Mouse (Mus musculus): Measurements from ENCODE around the gene Rhob.
"Not testable (repeated sequence)": the region's sequence is repeated elsewhere in the genome, so short reads cannot be mapped to it uniquely, and the experiment has no call there.

The Rhob gene

DNA sequence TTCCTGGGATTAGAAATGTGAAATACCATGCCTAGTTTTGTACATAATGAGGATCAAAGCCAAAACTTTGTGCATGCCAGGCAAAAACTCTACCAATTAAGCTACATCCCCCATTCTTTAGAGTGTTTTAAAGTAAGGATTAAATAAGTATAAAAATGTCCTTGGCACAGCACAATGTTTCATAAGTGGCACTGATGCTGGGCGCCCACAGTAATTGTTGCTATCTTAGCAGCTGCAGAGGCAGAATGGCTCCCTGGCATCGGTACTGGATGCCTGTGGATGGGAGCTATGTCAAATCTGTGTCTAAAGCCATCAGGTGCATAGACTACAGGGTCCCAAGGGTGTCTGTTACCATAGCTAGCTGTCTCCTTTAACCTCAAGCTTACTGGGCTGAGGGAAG is 28.8 kb downstream of the Rhob start:
- no peak for DNase-seq

DNA sequence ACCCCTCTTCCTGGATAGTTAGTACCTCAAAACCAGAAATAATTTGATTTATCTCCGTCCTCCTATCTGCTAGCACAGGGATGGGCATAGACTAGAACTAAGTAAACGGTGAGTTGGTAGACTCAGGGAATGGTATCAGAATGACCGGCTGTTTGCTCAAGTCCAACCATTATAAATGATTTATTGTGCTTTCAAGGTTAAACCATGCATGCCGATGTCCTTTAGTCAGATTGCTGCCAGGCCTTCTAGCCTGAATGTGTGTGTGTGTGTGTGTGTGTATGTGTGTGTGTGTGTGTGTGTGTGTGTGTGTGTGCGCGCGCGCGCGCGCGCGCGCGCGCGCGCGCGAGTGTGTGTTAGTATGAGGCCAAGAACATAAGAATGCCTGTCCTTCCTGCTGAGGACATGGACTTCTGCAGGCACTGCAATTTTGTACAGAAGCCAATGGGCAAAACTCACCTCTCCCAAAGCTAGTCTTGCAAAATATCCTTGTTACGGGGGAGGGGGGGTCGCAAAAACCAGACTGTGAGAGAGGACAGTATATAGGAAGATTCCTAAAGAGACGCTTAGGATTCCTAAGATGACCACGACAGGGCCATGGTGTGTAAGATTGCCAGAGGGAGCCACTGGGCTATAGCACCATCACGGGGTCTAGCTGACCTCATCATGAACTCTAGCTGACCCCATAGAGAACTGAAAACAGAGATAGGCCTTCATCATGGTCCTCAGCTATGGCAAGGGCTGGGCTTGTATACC is 29.9 kb downstream of the Rhob start:
- no peak for DNase-seq

GRCm38 (mm10) chr12:8468221-8468865 is 31.5 kb downstream of the Rhob start:
- no peak for DNase-seq

DNA sequence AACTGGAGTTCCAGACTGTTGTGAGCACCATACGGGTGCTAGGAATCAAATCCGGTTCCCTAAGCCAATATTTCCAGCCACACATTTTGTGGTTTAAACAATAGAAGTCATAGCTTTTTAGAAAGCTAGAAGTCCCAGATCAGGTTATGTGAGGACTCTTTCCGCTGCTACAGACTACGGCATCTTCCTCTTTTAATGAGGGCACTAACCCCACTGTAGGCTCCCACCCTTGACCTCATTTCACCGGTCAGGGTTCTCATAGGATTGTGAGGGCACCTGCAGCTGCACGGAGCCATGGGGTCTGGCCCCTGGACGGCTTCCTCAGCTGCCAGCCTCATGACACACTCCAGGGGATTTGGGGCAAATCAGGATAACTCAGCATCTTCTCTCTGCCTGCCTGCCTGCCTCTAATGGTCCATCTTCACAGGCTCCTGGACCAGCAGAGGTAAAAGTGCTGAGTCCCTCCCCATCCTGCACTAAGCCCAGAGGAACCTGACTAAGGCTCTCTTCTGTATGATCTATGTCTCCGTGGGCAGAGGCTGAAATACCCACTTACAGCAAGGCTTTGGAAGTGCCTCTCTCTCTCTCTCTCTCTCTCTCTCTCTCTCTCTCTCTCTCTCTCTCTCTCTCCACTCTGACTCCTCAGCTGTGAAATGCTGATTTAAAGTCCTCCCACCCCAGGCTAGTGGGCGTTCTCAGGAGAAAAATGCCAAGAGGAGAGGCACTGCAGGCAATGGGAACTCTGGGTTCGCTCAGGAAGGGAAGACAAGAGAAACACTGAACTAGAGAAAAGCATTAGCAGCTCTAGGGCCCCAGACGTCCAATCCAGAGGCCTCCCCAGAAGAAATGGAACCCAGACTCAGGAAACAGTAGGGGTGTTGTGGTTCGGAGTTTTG is 32.5 kb downstream of the Rhob start:
- DNase-seq = no peak

- DNase-seq = peak in 1 of 2 experiments; percentile 28
Observed at GRCm38 (mm10) chr12:8465680-8466079, 34.1 kb downstream of the Rhob start.

DNA sequence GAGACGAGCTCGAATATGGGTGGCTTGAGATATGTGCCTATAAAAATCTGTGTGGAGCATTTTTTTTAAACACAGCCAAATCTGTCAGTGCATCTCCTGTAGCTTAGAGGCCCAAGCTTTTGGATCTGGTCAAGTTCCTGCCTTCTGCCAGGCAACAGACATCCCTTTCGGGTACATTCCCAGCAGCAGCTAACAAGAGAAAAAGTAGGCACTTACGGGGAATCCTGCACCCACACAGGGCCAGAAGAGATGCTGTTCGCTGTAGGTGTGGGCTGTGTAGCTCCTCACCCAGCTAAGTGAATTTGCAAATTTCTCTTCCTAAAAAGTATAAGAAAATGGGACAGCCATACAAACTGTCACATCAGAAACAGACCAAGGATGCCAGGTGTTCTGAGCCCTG is 34.8 kb downstream of the Rhob start:
- DNase-seq = no peak

DNA sequence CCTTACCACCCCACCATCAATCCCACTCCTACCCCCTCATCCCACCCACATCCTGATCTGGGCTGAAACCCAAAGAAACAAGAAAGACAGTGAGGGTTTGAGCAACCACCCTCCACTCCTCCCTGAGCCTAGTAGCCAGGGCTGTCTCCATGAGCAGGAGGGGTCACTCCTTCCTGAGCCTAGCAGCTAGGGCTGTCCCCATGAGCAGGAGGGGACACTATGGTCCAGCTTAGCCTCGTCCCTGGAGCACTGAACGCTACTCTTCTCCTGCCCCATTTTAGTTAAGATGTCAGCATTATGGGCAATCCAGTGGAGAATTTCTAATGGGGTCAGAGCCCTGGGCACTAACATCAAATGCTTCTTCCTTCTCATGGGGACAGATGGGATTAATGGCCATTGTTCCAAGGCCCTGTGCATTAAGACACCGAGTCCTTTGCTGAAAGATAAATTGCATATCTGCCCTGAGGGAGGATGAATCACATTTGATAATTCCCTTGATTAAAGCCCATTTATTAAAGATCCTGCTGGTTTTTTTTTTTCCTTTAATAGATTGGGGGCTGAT is 36.1 kb downstream of the Rhob start:
- no peak for DNase-seq

DNA sequence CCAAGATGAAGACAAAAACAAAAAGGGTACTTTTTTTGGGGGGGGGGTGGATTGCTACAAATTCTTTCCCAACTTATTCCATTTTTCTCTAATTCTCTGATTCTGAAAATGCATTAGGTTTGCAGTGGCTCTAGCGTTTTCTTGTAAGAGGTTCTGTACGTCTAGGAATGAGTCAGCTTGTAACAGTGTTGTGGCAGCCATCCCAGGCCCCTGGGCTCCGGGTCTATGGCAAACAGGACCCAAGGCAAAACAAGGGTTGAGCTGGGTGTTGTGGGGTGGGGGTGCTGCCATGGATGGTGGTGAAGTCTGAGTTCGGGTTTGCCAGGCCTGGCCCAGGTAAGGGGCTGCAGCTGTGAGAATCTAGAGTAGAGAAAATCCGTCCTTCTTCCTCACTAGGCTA is 37.3 kb downstream of the Rhob start:
- DNase-seq = no peak

GRCm38 (mm10) chr12:8461575-8461974 is 38.2 kb downstream of the Rhob start:
- not testable (repeated sequence) for DNase-seq

DNA sequence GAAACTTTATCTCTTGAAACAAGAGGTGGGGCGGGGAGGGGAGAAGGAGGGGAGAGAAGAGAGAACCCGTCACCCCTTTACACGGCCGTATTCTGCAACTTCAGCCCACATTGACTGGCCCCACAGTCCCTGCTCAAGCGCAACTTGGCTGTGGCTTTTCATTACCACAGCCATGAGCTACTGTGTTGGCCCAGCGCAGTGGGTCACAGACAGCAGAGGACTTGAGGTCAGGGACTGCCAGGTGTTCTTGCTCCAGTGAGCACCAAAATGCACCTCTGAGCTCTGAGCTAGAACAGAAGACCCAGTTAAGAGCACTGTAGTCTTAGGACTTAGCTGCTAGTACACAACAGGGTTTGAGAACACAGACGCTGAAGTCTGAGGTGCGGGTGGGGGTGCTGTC is 41.4 kb downstream of the Rhob start:
- DNase-seq = no peak

GRCm38 (mm10) chr12:8457052-8457451 is 42.8 kb downstream of the Rhob start:
- peak in 1 of 2 experiments; percentile 60 for DNase-seq

DNA sequence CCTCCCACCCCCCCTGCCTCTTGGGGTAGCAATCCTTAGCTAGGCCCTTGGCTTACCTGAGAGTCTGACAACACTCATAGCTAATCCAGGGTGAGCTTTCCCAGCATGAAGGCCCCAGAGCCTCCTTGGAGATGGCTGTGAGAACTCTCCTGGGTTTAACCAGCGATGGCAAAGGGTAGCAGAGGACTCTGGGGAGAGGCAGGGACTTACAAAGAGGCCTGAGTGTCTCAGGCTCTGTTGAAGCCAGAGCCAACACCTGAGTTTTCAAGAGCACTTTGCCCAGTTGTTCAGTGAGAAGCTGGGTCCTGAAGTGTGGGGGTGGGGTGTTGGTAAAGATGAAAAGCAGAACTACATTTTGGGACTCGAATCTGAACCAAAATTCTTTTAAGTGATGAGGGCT is 44.8 kb downstream of the Rhob start:
- DNase-seq = peak in 1 of 2 experiments; percentile 66

DNA sequence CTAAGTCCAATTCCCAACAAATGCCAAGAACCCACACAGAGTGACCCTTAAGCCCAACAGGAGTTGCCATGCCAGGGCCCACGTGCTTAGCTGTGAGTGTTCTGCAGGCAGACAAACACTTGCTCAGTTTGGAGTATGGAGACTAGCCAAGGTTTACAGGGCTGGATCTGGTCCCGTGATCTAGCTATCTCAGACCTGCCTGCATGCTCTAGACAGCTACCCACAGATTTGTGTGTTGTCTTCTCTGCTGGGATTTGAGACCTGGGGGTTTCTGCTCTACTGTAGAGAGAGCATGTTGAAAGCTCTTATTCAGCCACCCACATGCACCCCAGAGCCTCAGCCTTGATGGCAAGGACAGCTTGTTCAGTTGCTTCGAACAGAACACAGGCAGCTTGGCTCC is 45.3 kb downstream of the Rhob start:
- DNase-seq = peak; percentile 52 to 78

GRCm38 (mm10) chr12:8452766-8453621 is 46.8 kb downstream of the Rhob start:
- DNase-seq = peak in 1 of 2 experiments; percentile 62

DNA sequence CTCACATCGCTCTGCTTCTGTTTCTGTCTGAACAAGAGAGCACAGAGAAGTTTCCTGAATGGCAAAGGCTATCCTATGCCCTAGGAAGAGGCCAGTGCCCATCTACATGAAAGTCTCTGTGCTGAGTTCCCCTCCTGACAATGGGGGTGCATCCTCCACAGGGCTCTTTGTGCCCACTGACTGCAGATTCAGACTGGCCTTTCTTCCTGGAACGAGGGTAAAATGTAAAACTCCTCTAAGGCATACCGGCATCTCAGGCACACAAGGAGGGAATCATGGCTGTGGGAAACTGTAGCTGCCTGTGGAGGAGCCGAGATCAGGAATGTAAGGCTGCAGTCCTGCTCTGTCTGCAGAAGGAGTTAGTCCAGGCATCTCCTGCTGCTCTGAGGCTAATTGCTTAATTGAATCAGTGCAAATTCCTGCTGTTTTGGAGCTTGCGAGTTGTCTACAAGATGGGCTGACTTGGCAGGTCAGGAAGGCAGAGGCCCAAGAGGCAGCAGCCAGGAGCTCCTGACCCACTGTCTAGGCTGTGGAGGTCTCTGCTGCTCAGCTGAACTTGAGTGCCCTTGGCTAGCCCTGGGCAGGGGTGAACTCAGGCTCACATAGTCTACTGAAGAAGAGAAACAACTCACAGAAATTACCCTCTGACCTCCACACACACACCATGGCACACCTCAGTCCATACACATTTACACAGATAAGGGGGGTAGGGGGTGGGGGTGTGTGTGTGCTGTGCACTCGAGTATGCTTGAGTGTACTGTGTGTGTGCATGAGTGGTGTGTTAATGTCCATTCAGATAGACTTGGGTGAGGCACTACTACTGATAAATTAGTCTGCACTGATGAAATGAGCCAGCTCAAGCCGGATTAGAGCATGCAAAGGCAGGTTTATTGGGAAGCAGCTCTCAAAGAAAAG is 48.0 kb downstream of the Rhob start:
- DNase-seq = no peak

GRCm38 (mm10) chr12:8450639-8451038 is 49.2 kb downstream of the Rhob start:
- peak in 1 of 2 experiments; percentile 47 for DNase-seq

DNA sequence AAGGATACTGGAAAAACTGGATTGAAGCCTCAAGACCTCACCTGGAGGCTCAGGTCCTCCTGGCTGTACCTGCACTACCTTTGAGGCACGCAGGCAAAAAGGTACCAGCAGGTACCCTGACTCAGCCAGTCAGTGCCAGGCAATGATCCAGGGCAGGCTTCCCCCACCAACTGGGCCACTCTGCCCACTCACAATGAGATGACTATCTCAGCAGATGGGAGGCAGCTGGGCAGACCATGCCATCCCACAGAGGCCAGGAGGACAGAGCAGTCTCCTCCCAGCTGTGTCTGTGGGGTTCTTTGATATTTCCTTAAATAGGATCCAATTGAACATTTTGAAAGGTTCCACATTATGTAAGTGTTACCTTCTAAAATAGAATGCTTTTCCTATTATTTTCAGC is 49.8 kb downstream of the Rhob start:
- no peak for DNase-seq

Data from lung, postnatal 4 days (tissue).